Comparison of ENCODE assay signal across 23 mouse cellular contexts in genomic region chr12:17273841-17274240, GRCm38 (mm10). TPM values are rescaled to one million over a fixed set of nuclear protein-coding genes. Genes with fewer than 3 reads are reported as not detected.
"Had no signal": no experiment of that assay in that cellular context is flagged by ENCODE, and none has a peak within 500 bp of the region (broad histone marks: within the 10 kb centered on the region; RNA-seq: fewer than 3 reads in every experiment).

No protein-coding gene starts in this region.

- H3K9ac ChIP-seq: lung, embryonic 14.5 days; midbrain, embryonic 12.5 days; neural tube, embryonic 13.5 days; neural tube, embryonic 15.5 days had no signal

- ATAC-seq: midbrain, embryonic 16.5 days had no signal

- H3K4me3 ChIP-seq: midbrain, embryonic 10.5 days; midbrain, embryonic 12.5 days; myocyte; neural tube, embryonic 13.5 days; neural tube, embryonic 15.5 days had no signal

- H3K4me2 ChIP-seq: lung, embryonic 14.5 days; midbrain, embryonic 12.5 days; neural tube, embryonic 13.5 days; neural tube, embryonic 15.5 days had no signal

- H3K27ac ChIP-seq: midbrain, embryonic 10.5 days; midbrain, embryonic 12.5 days; neural tube, embryonic 13.5 days; neural tube, embryonic 15.5 days had no signal

- H3K9me3 ChIP-seq: midbrain, embryonic 10.5 days; midbrain, embryonic 12.5 days; neural tube, embryonic 13.5 days; neural tube, embryonic 15.5 days had no signal

- H3K27me3 ChIP-seq: midbrain, embryonic 12.5 days; neural tube, embryonic 13.5 days; neural tube, embryonic 15.5 days had no signal

- DNase-seq: lung, adult 18-20 months; lung, embryonic 14.5 days; lung, postnatal 10 days; lung, postnatal 4 days; midbrain, embryonic 14.5 days; retina, postnatal 1 day; right cerebral cortex, adult 18-20 months; right cerebral cortex, postnatal 25 days; right cerebral cortex, postnatal 4 days; spleen, adult 18-20 months; thymus, adult 18-20 months; thymus, postnatal 25 days; thymus, postnatal 4 days had no signal

RNA-seq across cellular contexts. Expression of gene Atp6v1c2, which starts 55.3 kb away (rescaled TPM):
- total RNA-seq: megakaryocyte, adult 5-6 weeks; megakaryocyte-erythroid progenitor cell, adult 5-6 weeks had no signal
- polyA plus RNA-seq: small intestine, adult 2 months; urinary bladder, adult 2 months had no signal
